Mouse (Mus musculus) thymus, postnatal 10 days (tissue): ENCODE data around the gene Fkbp10.

Source experiments
- DNase-seq, 2 experiments: peaks; one replicate each; pipeline ENCODE4 v3.0.0; 2021; ENCODE audit warnings: low spot score in 2 of 2

Fkbp10 gene

DNA sequence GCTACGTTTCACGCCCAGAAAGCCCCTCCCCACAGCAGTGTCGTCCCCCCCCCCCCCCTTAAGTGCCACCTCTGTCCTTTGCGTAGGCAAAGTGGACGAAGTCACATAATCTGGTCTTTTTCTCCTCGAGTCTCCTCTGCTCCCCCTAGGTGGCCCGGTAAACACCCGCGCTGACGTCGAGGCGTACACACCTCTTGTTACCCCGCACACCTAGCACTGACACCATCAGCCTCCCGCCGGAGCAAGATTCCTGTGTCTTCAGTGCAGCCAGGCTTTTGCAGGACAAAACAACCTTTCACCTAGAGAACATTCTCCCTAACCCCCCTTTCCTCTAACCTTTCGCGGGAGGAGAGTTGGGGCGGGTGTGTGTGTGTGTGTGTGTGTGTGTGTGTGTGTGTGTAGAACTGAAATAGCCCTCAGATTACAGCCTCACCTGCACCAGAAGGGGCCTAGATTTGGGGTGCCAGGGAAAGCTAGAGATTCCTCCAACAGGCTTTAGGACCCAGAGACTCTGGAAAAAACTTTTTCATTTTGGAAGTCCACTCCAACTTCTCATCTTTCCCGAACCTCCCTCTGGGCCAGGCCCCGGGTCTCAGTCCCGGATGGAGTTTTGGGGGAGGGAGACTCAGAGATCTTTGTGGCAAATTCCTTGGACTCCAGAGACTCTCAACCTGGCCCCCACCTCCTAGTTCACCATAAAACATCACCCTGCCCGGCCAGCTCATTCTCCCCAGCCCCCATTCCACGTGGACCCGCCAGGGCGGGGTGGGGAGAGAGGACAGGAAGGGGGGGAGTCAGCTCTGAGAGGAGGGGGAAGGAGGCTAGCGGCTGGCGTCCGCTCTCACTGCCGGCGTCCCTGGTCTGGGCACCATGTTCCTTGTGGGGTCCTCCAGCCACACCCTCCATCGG is at the start of gene Fkbp10:
Gene Fkbp10 (plus strand): TSS at position 784 of the 909 bp plus-strand sequence.
- no peak for DNase-seq

DNA sequence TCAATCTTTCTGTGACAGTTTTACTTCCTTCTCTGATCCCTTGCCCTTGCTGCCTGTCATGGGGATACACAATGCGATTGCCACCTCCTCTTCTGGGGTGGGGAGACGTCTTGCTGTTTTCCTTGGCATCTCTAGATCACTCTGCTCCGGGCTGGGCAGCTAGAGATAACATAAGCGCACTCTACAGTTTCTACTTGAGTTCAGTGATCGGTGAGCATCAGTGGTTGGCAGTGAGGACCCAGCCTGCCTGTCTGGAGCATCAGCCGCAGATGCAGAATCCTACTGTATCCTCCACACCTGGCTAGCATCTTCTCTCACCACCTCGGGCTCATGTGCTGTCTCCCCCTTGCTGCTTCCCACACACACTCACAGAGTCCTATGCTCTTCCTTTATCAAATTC is 46.4 kb upstream of the Fkbp10 start:
- no peak for DNase-seq

GRCm38 (mm10) chr11:100369822-100370221 is 45.7 kb upstream of the Fkbp10 start:
- no peak for DNase-seq

DNA sequence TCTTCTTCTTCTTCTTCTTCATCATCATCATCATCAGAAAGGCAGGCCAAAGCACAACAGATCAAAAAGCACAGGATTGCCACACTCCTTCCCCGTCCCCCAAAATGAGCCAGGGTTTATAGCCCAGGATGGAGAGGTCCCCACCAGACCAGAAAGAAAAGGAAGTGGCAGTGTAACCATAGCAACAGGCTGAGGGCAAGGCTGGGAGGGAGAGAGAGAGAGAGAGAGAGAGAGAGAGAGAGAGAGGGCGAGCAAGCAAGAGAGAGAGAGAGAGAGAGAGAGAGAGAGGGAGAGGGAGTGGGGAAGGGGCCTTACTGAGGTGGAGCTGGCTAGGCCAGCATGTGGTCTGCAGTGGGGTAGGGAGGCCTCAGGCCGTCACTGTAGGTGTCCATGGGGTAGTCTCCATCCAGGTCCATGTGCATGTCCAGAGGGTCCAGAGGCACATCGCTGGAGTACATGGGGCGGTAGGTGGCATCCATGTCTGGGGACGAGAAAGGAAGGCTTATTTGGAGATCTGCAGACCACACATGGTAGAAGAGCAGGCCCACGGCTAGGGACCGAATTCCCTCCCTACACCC is 43.4 kb upstream of the Fkbp10 start:
- no peak for DNase-seq

GRCm38 (mm10) chr11:100375127-100375526 is 40.4 kb upstream of the Fkbp10 start:
- DNase-seq = no peak

DNA sequence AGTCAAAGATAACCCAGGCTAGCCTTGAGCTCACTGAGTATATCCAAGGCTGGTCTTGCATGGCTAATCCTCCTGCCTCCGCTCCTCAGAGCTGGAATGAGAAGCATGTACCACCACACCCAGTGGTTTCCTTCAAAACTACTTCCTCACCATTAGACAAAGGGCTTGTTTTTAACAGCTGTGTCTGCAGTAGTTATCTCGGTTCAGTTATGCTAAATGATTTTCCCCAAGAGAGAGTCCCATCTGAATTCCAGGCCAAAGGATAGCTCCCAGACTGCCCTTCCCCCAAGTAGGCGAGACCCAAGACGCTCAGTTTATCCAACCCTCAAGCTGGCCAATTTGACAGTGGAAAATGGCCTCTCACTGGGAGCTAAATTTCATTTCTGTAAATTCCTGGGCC is 39.5 kb upstream of the Fkbp10 start:
- DNase-seq = no peak

GRCm38 (mm10) chr11:100376746-100377389 is 38.6 kb upstream of the Fkbp10 start:
- DNase-seq = no peak

GRCm38 (mm10) chr11:100377989-100378388 is 37.5 kb upstream of the Fkbp10 start:
- no peak for DNase-seq

DNA sequence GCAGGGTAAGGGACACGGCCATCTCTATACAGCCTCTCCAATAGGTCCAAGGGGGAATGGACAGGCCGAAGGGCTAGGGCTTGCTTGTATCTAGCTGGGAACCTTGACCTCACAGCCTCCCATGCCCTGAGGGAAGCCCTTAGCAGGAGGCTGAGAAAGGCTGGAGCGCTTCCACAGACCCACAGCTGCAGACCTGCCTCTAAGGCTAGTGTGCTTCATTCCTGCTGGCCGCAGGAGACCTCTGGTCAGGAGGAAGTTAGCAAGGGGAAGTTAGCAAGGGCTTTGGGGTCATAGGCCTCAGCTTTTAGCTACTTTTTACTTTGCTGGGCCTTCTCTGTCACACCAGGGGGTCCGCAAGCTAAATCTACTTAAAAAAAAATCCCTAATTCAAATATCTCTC is 37.1 kb upstream of the Fkbp10 start:
- DNase-seq = no peak

DNA sequence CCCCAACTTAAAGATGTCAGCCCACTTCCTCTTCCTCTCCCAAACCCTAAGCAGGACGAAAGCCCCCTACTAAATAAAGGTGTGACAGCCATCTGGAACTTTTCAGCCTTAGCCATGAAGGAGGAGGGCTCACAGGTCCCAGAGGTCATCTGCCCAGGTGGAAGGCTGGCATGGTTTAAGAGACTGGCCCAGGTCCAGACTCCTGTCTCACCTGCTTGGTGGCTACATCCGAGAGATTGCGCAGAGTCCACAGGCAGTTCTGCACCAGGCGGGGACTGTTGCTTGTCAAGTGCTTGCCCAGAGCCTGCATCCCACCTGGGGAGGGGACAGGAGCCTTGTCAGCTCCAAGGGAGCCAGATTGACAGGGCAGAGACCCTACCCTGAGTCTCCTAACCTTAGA is 36.2 kb upstream of the Fkbp10 start:
- DNase-seq = no peak

DNA sequence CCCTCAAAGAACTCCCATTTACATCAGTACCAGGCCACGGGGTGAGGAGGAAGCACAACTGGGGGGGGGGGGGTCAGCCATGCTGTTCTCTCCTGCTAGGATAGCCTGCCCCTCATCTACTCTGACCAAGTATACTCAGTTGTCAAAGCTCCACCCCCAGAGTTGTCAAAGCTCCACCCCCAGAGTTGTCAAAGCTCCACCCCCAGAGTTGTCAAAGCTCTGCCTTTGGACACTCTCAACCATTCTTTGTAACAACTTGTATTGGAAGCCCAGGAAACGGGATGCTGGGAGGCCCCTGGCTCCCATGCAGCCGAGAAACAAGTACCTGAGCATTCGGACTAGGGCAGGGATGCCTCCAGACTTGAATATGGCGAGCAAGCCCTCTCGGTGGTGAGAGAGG is 32.8 kb upstream of the Fkbp10 start:
- DNase-seq = no peak

GRCm38 (mm10) chr11:100385016-100385415 is 30.5 kb upstream of the Fkbp10 start:
- DNase-seq = no peak

DNA sequence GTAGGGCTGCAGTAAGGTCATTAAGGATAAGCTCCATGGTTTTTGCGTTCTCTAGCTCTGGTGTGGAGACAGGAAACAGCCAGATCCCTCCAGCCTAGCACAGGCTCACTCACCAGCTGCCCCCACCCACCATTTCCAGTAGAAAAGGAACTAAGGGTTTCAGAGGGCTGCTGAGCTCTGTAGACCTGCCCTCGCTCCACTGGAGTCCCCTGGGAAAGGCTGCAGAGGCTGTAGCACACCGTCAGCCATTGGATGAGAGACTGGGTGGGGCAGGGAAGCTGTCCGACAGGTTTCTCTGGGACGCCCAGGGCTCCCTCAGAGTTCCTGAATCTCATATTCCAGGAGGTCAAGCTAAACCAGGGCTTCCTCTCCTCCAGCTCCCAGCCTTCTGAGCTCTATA is 28.9 kb upstream of the Fkbp10 start:
- no peak for DNase-seq

GRCm38 (mm10) chr11:100387111-100387510 is 28.4 kb upstream of the Fkbp10 start:
- no peak for DNase-seq

GRCm38 (mm10) chr11:100387589-100388375 is 27.7 kb upstream of the Fkbp10 start:
- no peak for DNase-seq

GRCm38 (mm10) chr11:100388588-100388987 is 26.9 kb upstream of the Fkbp10 start:
- DNase-seq = no peak

DNA sequence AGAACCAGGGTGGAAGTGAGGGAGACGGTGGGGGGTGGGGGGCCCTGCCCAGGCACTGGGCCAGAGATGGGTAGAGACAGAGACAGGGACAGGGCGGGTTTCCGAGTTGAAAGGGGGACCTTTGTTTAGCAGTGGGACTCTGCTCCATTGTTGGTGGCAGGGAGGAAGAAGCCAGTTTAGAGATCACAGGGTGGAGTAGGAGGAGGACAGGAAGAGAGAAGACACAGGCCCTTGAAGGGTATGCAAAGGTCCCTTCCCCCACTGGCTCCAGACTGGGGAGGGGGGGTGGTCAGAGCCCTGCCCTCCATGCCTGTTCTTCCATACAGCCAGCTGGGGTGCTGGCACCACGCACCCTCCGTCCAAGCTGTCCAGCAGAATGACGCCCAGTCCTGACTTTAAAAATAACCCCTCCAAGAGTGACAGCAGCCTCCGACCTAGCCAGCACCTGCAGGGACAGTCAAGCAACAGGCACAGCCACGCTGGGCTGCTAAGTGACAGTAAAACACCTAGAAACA is 25.5 kb upstream of the Fkbp10 start:
- DNase-seq = peak in 1 of 2 experiments; percentile 21

DNA sequence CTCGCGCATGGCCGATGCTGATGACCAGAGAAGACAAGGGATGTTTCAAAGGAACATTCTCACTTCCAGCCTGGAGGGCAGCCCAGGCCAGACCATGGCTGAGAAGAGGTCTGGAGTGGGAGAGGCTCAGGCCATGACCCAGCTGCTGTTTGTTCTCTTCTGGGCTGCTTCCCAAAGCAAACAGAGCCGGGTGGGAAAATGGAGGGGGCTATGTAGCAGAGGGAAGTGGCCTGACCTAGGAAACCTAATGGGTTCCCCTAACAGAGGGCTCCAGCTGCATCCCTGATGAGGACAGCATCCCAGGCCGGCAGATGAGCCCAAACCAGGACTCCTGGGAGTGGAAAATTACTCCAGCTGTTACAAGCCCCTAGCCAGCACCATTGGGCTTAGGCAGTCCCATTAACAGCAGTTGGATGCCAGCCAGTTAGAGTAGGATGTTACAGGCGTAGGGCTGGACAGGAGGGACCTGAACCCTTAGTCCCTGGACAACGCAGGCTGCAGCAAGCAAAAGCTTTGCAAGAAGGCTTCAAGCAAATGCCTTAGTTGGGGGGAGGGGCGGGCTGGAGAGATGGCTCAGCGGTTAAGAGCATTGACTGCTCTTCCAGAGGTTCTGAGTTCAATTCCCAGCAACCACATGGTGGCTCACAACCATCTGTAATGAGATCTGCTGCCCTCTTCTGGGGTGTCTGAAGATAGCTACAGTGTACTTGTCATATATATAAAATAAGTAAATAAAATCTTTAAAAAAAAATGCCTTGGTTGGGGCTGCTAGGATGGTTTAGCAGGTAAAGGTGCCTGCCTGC is 24.2 kb upstream of the Fkbp10 start:
- DNase-seq = no peak

DNA sequence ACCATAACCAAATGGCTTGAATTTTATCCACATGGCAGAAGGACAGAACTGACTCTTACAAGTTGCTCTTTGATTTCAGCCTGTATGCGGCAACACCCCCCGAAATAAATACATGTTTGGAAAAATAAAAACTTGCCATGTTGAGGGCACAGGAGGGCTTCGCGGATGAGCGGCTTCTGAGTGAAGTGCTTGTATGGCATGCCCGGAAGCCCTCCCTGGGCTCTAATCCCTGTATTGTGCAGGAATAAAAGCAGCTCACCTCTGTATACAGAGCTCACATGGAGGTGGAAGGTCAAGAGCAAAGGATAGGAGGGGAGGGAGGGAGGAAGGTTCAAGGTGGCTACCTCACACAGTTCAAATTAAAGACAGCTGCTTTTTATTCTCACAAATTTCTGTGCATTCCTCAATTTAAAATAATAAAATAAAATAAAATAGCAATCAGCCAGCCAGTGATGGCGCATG is 23.6 kb upstream of the Fkbp10 start:
- no peak for DNase-seq

GRCm38 (mm10) chr11:100392958-100393357 is 22.5 kb upstream of the Fkbp10 start:
- no peak for DNase-seq

GRCm38 (mm10) chr11:100393733-100394132 is 21.8 kb upstream of the Fkbp10 start:
- no peak for DNase-seq
